Mouse (Mus musculus) Muller cell, postnatal 12 days (primary cell): ENCODE results near the gene Lalba.
"Not testable (repeated sequence)": the region's sequence is repeated elsewhere in the genome, so short reads cannot be mapped to it uniquely, and the experiment has no call there.

Experiments used
- DNase-seq: peaks from one replicate; pipeline ENCODE4 v3.0.0-alpha.2; 2015; ENCODE audit errors: inconsistent ontology term

The Lalba gene

GRCm38 (mm10) chr15:98482701-98483100 is at the start of gene Lalba:
Gene Lalba (minus strand): TSS chr15:98482721.
- peak; percentile 22 for DNase-seq

- DNase-seq, result peak; percentile 77
Measured at GRCm38 (mm10) chr15:98532281-98532680, 49.8 kb upstream of the Lalba start.

- no peak for DNase-seq
Measured at GRCm38 (mm10) chr15:98528066-98528563, 45.6 kb upstream of the Lalba start.

DNA sequence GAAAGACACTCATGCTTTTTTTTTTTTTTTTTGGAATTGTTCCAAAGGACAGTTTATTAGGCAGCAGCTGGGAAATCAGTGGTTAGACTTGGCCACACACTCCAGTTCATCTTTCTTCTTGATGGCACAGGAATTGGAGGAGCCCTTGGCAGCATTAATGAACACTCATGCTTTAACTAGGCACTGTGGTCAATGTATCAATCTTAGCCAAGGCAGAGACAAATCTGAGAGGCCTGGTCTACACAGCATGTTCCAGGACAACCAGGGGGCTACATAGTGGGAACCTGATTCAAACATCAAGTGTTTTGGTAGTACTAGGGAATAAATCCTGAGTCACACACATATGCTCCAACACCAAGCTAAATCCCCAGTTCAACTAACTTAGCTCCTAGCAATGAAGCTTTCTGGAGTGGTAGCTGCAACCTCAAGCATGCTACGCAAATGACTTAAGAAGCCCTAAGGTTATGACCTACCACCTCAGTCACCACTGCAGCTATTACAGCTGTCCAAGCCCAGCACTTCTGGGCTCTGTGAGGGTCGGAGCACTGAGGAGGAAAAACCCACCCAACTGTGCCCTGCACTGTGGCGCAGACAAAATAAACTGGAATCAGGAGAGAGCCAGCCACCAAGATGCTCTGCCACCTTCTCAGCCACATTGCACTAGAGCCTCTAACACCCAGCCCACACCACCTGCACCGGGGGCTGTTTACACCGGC is 44.7 kb upstream of the Lalba start:
- peak; percentile 74 for DNase-seq

- DNase-seq, result peak; percentile 78
Measured at GRCm38 (mm10) chr15:98526057-98526456, 43.5 kb upstream of the Lalba start.

- peak; percentile 17 for DNase-seq
Measured at GRCm38 (mm10) chr15:98521245-98521644, 38.7 kb upstream of the Lalba start.

DNA sequence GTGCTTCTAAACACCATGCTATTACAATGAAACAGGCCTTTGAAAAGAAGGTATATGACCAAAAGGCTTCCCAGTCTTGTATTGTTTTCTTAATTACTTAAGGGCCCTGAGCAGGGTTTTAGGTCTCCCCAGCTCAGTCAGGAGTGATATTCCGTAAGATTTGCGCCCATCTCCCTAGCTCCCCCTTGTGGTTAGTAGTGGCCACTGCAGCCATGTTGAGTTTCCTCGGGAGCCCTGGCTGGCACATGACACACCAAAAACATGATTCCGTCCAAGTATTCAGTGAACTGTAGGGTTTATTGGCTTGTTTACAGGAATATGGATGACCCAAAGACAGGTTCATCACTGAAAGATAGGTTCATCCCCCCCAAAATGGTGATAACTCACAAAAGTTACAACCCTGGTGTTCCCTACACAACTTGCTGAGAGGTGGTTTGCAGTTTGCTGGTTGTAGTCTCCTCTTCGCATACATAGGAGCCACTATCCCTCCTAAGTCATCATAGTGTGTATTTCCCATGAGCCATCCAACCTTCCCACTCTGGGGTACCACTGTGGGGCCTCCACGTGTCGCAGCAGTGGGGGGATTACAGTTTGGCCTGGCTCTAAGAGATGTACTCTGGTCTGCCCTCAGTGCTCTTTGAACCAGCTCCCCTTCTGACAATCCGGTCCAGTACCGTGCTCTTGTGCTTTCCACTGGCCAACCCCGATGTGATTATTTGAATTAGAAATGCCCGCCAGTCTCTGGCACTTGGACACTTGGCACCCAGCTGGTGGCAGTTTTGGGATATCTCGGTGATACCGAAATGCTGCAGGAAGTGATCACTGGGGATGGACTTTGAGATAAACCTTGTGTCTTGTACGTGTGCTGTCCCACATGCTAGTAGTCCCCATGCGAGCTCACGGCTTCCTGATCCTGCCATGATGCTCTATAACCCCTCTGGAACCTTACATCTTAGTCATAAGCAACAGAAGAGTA is 35.1 kb upstream of the Lalba start:
- peak; percentile 29 for DNase-seq

DNA sequence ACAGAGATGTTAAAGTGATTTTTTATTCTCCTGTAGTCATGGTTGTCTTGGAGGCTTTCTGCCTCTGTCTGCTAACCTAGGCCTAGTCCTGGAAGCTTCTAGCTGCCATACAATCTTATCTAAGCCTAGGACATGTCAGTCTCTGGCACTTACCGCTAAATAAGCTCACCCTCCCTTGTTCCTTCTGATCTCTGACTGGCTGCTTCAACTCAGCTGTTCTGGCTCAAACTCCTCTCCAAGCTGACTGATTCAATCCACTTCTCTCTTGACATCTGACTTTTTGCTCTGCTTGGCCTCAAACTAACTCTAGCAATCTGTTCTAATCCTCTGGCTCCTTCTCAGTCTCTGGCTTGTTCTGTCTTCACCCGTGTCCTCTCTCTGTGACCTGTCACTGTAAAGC is 32.3 kb upstream of the Lalba start:
- DNase-seq, result not testable (repeated sequence)

DNA sequence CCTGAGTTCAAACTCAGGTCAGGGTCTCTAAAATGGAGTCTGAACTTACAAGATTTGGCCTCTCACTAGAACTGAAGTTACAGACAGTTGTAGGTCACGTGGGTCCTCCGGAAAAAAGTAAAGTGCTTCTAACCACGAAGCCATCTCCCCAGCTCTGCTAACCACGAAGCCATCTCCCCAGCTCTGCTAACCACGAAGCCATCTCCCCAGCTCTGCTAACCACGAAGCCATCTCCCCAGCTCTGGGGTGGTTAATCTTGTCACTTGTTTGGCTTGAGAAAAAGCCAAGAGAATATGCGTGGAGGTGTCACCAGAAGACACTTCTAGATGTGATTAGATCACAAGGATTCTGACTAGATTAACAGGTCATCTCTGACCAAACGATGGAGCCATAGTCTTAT is 31.6 kb upstream of the Lalba start:
- no peak for DNase-seq

- not testable (repeated sequence) for DNase-seq
Measured at GRCm38 (mm10) chr15:98513676-98514075, 31.2 kb upstream of the Lalba start.

DNA sequence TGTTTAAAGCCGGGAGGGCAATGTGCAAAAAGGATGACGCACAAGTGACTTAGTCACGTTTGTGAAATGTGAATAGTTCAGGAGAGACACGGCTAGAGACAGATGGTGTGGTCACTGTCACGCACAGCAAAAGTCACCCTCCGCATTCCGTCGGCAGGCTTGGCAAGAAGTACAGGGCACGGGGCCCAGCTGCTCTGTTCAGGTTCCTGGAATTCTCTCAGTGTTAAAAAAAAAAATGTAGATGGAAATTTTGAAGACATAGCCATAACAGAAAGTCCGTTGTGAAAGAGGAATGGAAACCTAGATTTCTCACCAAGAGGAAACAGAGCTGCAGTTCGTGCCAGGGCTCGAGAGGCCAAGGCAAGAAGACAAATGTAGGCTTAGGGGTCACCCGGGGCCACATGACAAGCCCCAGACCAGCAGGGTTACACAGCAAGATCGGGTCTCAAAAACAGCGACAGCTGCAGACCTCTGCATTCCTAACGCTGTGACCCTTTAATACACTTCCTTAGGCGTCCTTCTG is 30.3 kb upstream of the Lalba start:
- peak; percentile 87 for DNase-seq

DNA sequence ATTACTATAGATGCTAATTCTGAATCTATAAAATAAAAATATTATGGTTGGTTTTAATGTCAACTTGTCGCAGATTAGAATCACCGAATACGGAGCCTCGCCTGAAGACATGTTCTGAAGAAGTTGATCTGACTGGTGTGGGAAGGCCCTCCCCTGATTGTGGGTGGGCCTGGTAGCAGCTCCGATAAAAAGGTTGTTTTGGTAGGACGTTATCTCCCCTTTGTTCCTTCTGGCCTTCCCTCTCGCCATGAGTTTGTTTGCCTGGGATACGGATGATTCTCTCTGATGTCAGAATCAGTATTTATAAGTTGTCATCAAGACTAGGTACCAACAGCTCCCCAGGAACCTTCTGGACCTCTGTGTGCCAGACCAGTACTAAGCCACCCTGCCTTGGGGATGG is 29.7 kb upstream of the Lalba start:
- DNase-seq, result no peak

DNA sequence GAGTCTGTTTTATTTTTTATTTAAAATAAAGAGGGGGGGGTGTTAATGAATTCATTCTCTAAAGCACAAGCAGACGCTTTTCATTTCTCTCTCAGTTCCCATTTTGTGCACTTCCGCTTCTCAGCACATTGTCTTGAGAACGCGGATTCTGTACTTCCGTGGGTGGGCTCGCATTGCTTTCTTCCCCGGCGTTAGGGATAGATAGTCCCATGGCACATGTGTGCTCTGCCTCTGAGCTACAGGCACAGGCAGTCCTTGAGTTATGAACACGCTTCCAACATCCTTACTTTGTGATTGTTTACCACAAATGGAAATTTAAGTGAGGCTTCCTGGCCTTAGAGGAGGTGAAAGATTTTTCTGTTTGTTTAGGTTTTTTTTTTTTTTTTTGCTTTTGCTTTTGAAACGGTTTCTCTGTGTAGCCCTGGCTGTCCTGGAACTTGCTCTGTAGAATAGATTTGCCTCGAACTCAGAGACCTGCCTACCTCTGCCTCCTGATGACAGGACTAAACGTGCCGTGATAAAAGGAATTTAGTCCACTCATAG is 28.9 kb upstream of the Lalba start:
- no peak for DNase-seq

GRCm38 (mm10) chr15:98510438-98511385 is 28.2 kb upstream of the Lalba start:
- DNase-seq, result peak; percentile 78

GRCm38 (mm10) chr15:98509387-98509786 is 26.9 kb upstream of the Lalba start:
- DNase-seq, result no peak

DNA sequence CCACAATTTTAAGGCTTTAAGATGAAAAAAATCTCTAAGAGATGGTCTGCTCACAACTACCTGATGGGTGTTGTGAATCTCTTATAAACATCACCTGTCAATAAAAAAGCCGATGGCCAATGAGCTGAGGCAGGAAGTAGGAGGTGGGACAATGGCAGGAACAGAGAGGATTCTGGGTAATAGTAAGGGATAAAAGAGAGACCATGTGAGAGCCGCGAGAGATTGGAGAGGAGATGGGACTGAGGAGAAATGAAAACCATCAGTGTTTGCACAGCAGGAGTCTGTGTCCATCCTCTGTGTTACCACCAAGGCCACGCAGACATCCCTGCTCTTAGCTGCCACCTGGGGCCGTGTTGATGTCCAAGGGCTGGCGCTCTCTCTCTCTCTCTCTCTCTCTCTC is 24.8 kb upstream of the Lalba start:
- no peak for DNase-seq

DNA sequence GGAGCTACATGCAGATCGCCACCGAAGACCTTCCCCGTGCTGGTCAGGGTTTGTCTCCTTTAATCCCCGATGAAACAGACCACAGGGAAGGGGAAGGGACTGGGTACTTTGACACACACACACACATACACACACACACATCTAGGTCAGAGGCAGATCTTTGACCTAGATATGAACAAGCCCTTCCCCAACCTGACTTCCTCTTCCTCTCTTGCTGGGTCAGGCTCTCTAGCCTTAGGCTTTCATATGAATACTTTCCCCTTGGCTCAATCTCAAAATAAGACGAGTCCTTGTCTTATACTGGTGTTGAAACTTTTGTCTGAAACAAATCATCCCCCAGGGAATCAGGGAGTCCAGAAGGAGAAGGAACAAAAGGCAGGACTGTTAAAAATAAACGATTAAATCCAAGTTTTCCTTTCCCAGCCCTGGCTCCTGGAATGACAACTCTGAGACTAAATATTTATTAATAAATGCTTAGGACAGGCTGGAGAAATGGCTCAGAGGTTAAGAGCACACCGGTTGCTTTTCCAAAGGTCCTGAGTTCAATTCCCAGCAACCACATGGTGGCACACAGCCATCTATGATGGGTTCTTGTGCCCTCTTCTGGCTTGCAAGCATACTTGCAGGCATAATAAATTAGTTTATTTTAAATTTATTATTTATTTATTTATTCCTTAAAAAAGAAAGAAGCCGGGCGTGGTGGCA is 23.9 kb upstream of the Lalba start:
- no peak for DNase-seq

DNA sequence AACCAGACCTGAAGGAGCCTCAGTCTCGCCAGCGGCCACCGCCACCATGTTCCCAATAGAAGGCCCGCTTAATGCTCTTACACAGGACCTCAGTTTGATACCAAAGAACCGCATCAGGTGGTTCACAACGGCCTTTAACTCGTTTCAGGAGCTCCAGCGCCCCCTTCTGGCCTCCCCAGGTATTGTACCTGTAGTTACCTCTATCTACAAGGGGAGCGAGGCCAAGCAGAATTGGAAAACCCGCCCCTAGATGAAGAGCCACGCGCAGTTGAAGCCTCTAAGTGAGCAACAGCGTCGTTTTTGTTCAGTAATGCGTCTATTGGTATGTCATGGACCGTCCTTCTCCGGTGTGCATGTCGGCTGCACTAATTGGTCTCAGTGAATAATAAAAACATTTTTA is 22.0 kb upstream of the Lalba start:
- peak; percentile 60 for DNase-seq

GRCm38 (mm10) chr15:98503317-98503716 is 20.8 kb upstream of the Lalba start:
- no peak for DNase-seq

DNA sequence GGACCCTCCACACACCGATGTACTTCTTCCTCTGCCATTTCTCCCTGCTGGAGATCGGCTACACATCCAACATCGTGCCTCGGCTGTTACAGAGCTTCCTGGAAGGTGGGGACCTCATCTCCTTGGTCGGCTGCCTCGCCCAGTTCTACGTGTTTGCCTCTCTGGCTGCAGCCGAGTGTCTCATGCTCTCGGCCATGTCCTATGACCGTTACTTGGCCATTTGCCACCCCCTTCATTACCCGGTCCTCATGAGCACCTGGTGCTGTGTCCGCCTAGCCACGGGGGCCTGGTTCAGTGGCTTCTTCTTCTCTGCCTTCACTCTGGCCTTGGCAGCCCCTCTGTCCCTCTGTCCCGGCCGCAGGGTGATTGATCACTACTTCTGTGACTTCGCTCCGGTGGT is 15.1 kb upstream of the Lalba start:
- no peak for DNase-seq
